Mouse (Mus musculus): ENCODE results near the gene Dcbld2. TPM values are rescaled to one million over a fixed set of nuclear protein-coding genes. Genes with fewer than 3 reads are reported as not detected.
"Not testable (repeated sequence)": the region's sequence is repeated elsewhere in the genome, so short reads cannot be mapped to it uniquely, and the experiment has no call there.

Gene Dcbld2
- polyA plus RNA-seq, 2 experiments from 2014 or later, result 0.24 to 0.32 TPM

DNA sequence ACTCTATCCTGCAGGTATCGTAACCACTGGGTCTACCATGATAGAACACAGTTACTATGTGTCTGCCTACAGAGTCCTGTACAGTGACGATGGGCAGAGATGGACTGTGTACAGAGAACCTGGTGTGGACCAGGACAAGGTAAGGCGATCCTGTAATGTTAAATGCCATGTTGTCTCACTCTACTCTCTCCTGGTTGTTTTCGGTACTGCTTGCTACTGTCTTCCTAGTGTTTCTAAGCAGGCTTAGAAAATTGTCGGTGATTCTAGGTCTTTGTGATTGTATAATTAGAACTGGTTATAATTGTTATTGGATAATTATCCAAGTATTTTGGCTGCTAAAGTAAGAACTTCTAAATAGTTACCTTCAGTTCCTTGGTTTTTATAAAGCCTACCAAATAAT lies 43.4 kb downstream of the Dcbld2 start:
- ATAC-seq, result no peak

GRCm38 (mm10) chr16:58453138-58453537 lies 44.9 kb downstream of the Dcbld2 start:
- no peak for ATAC-seq

- no peak for ATAC-seq
Observed at GRCm38 (mm10) chr16:58453820-58454219, 45.6 kb downstream of the Dcbld2 start.

DNA sequence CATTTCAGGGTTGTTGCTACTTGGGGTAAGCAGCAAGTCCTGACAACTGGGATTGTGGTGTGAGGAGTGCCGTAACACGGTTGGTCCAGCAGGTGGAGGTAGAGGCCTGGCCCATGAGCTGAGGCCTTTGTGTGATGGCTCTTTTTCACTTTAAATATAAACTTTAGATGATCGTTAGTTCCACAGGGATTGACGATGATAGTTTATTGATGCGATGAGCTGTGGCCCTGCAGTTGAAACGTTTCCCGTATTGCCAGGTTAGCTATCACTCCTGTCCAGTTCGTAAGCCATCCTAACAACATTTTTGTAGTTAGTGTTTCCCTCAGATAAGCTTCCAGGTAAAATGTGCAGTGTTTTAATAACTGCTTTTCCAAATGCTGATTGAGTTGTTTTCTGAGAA lies 46.4 kb downstream of the Dcbld2 start:
- peak; percentile 93 for ATAC-seq

- ATAC-seq, result no peak
Observed at GRCm38 (mm10) chr16:58455118-58455517, 46.9 kb downstream of the Dcbld2 start.

GRCm38 (mm10) chr16:58456445-58456844 lies 48.2 kb downstream of the Dcbld2 start:
- no peak for ATAC-seq

DNA sequence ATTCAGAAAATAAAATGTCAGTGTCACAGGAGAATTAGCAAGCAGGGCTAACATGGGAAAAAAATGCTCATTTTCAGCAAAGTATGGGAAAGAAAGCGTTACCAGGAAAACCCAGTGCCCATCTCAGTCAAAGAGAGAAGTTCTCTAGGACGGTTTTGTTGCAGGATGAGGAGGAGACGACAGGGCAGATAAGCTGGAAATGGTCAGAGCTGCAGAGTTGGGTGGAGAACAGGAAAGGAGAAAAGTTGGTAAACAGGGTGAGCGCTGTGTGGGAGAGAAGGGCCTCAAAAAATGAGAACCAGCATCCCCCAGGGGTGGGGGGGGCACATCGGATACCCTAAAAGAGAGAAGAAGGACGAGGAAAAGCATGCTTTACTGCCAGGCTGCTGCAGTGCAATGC lies 48.7 kb downstream of the Dcbld2 start:
- no peak for ATAC-seq

DNA sequence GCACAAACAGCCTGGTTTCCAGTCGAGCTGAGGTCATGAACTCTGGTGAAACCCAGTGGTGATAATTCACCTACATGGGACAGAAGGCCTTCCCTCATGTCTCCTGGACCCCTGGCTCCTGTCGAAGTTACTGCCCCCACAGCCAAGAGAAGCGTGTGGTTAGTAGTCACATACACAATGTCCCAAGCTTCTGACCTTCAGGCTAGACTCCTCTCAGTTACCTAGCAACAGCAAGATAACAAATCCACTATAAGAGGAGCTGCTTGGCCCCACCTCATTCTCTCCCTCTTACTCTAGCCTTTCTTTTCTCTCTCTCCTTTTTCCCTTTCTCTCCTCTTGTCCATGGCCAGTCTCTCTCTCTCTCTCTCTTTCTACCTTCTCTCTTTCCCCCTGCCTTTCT lies 51.7 kb downstream of the Dcbld2 start:
- not testable (repeated sequence) for ATAC-seq

- ATAC-seq, result no peak
Observed at GRCm38 (mm10) chr16:58460386-58460785, 52.1 kb downstream of the Dcbld2 start.

DNA sequence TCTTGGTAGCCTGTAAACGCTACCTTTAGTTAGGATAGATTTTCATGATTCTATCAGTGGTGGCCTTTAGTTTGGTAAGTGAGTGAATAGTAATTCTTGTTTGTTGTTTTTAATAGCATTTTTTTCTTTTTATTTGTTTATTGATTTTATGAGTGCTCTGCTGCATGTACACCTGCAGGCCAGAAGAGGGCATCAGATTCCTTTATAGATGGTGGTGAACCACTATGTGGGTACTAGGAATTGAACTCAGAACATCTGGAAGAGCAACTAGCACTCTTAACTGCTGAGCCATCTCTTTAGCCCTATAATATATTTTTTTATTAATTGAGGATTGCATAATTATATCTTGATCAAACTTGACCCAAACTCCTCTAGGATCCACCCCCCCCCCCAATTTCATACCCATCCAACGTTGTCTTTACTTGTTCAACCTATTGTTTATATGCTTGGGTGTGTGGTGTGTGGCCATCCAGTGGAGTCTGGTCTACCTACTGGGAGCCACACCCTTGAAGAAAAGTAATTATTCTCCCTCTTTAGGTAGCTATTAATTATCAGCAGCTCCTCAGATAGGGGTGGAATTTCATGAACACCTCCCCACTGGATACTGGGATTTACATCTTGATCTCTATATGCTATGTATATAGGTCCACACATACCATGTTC lies 53.7 kb downstream of the Dcbld2 start:
- peak; percentile 63 for ATAC-seq

DNA sequence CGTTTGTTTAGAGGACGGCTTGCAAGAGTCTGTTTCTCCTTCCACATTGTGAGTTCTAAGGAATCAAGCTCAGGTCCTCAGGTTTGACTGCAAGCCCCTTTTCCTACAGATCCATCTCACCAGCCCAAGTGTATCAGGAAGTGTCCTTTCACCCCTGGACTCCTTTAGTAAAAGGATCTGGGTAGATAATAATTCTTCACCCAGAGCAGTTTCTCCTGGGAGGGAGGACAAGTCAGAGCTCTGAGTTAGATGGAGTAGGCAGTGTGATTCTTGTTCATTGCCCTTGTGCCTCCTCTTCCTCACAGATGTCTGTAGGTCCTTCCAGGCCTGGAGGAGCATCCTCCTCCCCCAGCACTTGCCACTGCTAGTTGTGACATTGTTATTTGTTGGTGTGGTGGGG lies 54.3 kb downstream of the Dcbld2 start:
- no peak for ATAC-seq

- ATAC-seq, result no peak
Observed at GRCm38 (mm10) chr16:58464051-58464450, 55.8 kb downstream of the Dcbld2 start.

- no peak for ATAC-seq
Observed at GRCm38 (mm10) chr16:58465412-58465811, 57.2 kb downstream of the Dcbld2 start.

DNA sequence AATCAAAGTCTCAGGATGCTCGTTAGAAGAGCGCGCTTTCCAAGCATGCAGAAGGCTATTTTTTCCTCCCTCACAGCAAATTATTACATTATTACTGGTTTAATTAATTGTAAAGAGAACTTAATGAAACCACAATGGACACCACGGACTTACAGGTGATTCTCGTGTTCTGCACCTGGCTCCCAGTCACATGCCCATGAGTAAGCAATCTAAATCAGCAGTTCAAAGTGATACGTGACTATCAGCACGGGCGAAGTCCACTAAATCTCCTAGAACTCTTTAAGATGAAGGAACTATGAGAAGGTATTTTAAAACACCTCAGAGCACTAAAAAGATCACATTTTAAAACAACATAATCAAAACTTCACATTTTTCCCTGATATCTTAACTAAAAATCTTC lies 61.8 kb downstream of the Dcbld2 start:
- ATAC-seq, result no peak

DNA sequence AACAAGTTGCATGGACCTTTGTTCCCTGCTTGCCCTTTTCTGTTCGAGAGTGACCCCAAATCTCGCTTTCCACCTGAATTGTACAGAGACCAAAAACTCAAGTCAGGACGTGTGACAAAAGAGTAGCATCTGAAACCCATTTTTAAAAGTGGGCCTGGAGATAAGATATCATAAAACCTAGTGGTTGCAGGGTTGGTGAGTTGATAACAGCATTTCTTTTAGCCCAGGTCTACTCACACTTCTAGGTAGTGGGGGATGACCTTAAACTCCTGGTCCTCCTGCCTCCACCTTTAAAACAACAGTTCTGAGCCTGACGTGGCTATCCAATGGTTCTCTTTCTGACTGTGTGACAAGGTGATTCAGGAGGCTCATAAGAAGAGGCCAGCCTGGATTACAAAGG lies 62.6 kb downstream of the Dcbld2 start:
- ATAC-seq, result no peak

DNA sequence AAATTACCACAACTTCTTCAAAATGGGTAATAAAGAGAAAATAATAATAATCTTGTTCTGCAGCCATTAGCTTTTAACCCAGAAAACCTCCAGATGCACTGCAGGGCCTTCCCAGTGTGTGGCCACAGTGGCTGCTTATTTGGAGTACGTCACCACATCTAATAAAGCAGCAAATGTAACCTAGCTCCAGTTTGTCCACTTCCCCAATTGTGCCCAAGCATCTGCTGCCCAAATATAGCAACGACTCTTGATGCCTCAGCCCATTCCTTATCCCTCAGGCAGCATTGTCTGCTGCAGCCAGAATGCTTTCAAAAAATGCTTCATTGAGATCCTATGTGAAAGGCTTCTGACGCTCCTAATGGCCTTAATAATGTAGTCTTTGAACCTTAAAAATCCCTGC lies 66.6 kb downstream of the Dcbld2 start:
- no peak for ATAC-seq

- ATAC-seq, result no peak
Observed at GRCm38 (mm10) chr16:58475544-58476154, 67.4 kb downstream of the Dcbld2 start.

DNA sequence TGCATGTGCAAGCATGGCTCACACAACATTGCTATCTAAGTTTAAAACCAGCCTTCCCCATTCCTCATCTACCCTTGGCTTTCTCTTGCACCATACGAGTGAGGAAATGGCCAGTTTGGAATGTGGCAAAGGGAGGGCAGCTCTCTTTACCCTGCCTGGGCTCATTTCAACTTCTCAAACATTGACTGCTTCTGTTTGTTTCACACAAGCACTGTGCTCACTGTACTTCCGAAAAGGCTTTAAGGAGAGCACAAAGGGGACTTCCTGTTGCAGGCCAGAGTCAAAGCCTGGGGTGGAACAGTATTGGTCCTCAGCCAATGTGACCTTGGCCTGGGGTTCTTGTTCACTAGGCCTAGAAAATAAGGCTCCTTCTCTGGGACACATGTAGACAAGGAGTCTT lies 68.1 kb downstream of the Dcbld2 start:
- ATAC-seq, result no peak

GRCm38 (mm10) chr16:58479898-58480448 lies 71.7 kb downstream of the Dcbld2 start:
- ATAC-seq, result no peak

DNA sequence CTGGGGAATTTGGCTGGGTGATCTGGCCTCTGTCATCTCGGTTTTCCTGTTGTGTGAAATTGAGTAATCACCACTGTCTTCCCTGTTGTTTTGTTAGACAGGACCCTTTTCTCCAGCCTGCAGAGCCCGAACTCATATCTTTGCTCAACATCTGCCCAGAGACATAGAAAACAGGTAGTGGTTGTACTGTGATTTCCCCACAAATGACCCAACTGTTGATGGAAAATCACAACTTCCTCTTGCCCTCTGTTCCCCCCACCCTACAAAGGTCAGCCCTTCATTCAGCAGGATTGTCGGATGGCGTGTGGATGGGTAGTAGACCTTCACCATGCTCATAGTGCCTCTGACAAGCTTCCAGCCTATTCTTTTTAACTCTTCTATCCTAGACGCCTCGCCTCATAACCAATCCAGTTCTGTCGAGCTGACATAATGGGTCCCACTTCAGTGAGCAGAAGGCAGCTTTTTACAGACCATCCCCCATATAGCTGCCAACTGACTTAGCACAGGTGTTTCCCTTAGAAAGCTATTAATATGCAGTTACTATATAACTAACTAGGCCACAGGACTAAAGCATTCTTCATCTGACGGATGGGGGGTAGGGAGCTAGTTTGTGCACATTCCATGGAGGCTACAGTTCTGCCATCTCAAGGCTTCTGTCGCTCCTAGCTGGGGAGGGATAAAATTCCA lies 73.1 kb downstream of the Dcbld2 start:
- ATAC-seq, result no peak

DNA sequence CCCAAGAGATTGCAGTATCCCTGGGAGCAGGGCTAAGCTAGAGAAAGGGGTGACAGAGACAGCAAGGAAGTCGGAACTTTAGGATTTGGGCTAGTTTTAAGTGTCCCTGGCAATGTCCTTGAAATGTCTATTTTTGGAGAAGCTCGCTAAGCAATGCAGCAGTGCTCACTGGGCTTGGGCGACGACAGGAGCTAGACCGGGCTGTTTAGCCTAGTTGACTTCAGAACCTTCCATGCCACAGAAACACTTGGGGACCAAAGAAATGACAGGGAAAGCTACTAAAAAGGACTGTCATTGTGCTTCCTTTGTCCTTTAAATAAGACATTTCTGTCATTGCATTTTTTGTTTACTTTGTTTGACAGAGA lies 73.6 kb downstream of the Dcbld2 start:
- no peak for ATAC-seq

DNA sequence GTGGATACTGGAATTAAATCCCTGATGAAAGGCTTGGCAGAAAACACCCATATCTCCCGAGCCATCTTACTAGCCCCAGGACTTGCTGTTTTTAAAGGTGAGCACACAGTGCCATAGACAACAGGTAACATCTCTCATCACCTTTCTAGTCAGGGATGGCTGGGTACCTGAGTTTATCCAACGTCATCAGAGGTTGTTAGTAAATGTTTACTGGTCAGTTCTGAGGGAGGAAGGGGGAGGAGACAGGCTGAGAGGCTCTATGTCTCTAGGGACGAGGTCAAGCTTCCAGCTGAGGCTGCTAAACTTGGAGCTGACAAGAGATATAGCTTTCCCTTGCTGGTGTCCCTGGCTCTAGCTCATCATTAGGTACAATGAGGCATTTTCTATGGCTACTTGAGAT lies 74.1 kb downstream of the Dcbld2 start:
- ATAC-seq, result no peak

GRCm38 (mm10) chr16:58487861-58488260 lies 79.6 kb downstream of the Dcbld2 start:
- no peak for ATAC-seq

DNA sequence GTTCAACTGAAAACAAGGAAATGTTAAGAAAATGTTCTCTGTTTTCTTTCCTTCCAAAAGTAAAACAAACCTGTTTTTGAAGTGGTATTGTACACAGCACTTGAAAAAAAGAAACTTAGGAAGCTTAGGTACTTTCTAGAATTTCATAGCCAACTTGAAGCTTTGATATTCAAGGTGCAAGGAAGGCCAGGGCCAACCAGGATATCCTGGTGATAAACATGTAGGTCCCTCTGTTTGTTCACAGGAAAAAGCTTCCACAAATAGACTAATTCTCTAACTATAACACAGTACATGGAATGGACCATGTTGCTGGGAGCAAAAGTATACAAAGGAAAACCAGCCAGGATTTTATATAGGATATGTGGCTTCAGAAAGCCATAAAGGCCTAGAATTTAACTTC lies 88.5 kb downstream of the Dcbld2 start:
- no peak for ATAC-seq
